Mouse (Mus musculus) ES-E14 (cell line): Measurements from ENCODE around the gene Lipc.

ENCODE experiments used
- CHD2 ChIP-seq: IDR thresholded peaks from 2 replicates; pipeline ENCODE4 v1.6.1; 2014; ENCODE audit warnings: mild to moderate bottlenecking, low read depth, low read length, inconsistent platforms
- HCFC1 ChIP-seq: IDR thresholded peaks from 2 replicates; pipeline ENCODE4 v1.6.1; 2012; ENCODE audit warnings: low read length, inconsistent platforms, borderline replicate concordance; ENCODE audit not compliant: insufficient read depth
- MAFK ChIP-seq: IDR thresholded peaks from 2 replicates; pipeline ENCODE4 v1.6.1; 2014; ENCODE audit warnings: mild to moderate bottlenecking, low read depth, low read length, inconsistent platforms; ENCODE audit not compliant: insufficient read depth
- ZC3H11A ChIP-seq: IDR thresholded peaks from 2 replicates; pipeline ENCODE4 v1.6.1; 2012; ENCODE audit warnings: low read depth, mild to moderate bottlenecking, inconsistent platforms, low read length, borderline replicate concordance
- ZNF384 ChIP-seq: IDR thresholded peaks from 2 replicates; pipeline ENCODE4 v1.6.1; 2012; ENCODE audit warnings: low read depth, low read length, inconsistent platforms

GRCm38 (mm10) chr9:70893526-70893925 is 58.5 kb downstream of the Lipc start:
- TF ChIP-seq CHD2 (no peak), HCFC1 (no peak), ZNF384 (no peak), MAFK (no peak), ZC3H11A (no peak)
